Mouse (Mus musculus) thymus, adult 2 months (tissue): ENCODE results near the gene Arhgap40.

Experiments used
- CTCF ChIP-seq: fragments of 200-500 bp; IDR thresholded peaks from 2 replicates; pipeline ENCODE4 v1.5.1; 2012; ENCODE audit warnings: mild to moderate bottlenecking, control low read depth, low read length, moderate library complexity, borderline replicate concordance; ENCODE audit not compliant: control insufficient read depth, poor library complexity, insufficient read depth; ENCODE audit errors: extremely low read depth
- POLR2A ChIP-seq: fragments of 200-500 bp; IDR thresholded peaks from 2 replicates; pipeline ENCODE4 v1.6.1; 2012; ENCODE audit warnings: mild to moderate bottlenecking, low read length, control low read depth, moderate library complexity; ENCODE audit not compliant: control insufficient read depth, poor library complexity, insufficient read depth; ENCODE audit errors: extremely low read depth

DNA sequence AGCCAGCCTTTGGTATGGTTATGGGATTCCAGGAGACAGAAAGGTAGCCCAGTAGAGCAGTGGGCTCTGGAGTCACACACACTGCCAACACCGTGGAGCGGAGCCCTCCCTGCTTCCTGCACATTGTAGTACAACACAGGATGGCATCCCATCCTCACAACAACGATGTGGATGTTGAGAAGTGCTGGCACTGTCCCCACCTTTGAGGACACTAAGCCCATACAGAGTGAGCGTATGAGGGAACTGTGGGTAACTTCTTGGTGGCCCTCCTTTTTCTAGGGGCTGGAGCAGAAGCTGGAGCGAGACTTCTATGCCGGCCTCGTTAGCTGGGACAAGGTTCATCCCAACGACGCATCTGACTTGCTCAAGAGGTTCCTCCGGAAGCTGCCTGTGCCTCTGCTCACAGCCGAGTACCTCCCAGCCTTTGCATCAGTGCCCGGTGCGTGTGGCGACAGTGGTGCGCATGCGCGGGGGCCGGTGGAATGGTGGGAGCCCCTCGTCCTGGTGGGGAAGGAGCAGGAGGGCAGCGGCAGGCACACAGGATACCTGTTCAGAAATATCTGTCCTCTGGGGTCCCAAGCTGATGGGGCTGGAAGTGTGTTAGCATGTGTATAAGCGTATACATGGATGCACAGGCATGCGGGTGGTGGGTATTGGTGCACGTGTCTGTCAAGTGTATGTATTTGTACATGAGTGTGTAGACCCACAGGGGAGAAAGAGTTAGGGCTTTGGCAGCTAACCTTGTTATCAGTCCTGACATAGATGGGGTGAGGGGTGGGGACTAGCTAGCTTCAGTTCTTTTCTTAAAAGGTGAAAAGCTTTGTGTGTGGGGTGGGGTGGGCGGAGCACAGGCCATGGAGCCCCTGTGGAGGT, 27.1 kb downstream of the Arhgap40 start:
- no peak for TF ChIP-seq POLR2A
- TF ChIP-seq CTCF = no peak
